Mouse (Mus musculus) adrenal gland, postnatal 25 days (tissue): ENCODE data around the gene Tomm34. TPM values are rescaled to one million over a fixed set of nuclear protein-coding genes. Genes with fewer than 3 reads are reported as not detected.
"Not testable (repeated sequence)": the region's sequence is repeated elsewhere in the genome, so short reads cannot be mapped to it uniquely, and the experiment has no call there.

ENCODE experiments used
- DNase-seq: peaks from one replicate; pipeline ENCODE4 v3.0.0; 2021; ENCODE audit warnings: mixed read lengths
- total RNA-seq: library from RNA; stranded (reverse); gene quantifications from 2 replicates; pipeline ENCODE4 v1.2.3, GENCODE M21; 2021

Tomm34 gene
- total RNA-seq, 1 experiment from 2014 or later = 46.8 TPM

GRCm38 (mm10) chr2:164076874-164077425 is 6.0 kb upstream of the Tomm34 start:
- no peak for DNase-seq

- no peak for DNase-seq
These were observed 4.1 kb upstream of the Tomm34 start for GRCm38 (mm10) chr2:164075088-164075487.

GRCm38 (mm10) chr2:164073918-164074578 is 3.1 kb upstream of the Tomm34 start:
- DNase-seq = peak; percentile 98

GRCm38 (mm10) chr2:164073120-164073519 is 2.2 kb upstream of the Tomm34 start:
- no peak for DNase-seq

GRCm38 (mm10) chr2:164072109-164072508 is 1.1 kb upstream of the Tomm34 start:
- DNase-seq = no peak

GRCm38 (mm10) chr2:164071437-164071820 is 460 bp upstream of the Tomm34 start:
- DNase-seq = not testable (repeated sequence)

- no peak for DNase-seq
These were observed 716 bp downstream of the Tomm34 start, which contains the start of gene Stk4 for GRCm38 (mm10) chr2:164070142-164070764. TSS of gene Stk4 (plus strand) at chr2:164070322.

- DNase-seq = no peak
These were observed 11.2 kb downstream of the Tomm34 start for GRCm38 (mm10) chr2:164059634-164060235.

GRCm38 (mm10) chr2:164054671-164055070 is 16.3 kb downstream of the Tomm34 start:
- DNase-seq = no peak

GRCm38 (mm10) chr2:164053767-164054166 is 17.2 kb downstream of the Tomm34 start:
- peak; percentile 68 for DNase-seq

GRCm38 (mm10) chr2:164047197-164047690 is 23.7 kb downstream of the Tomm34 start:
- peak; percentile 26 for DNase-seq

- DNase-seq = no peak
These were observed 29.4 kb downstream of the Tomm34 start for GRCm38 (mm10) chr2:164041523-164041922.

- DNase-seq = no peak
These were observed 30.0 kb downstream of the Tomm34 start for GRCm38 (mm10) chr2:164040949-164041348.

GRCm38 (mm10) chr2:164038407-164039028 is 32.5 kb downstream of the Tomm34 start:
- DNase-seq = no peak

- no peak for DNase-seq
These were observed 34.4 kb downstream of the Tomm34 start for GRCm38 (mm10) chr2:164036520-164037019.

- no peak for DNase-seq
These were observed 38.0 kb downstream of the Tomm34 start for GRCm38 (mm10) chr2:164032973-164033372.

- DNase-seq = no peak
These were observed 39.8 kb downstream of the Tomm34 start for GRCm38 (mm10) chr2:164031147-164031546.

- DNase-seq = no peak
These were observed 45.8 kb downstream of the Tomm34 start, which contains the start of gene Pabpc1l for GRCm38 (mm10) chr2:164025150-164025549. TSS of gene Pabpc1l (plus strand) at chr2:164025450.

GRCm38 (mm10) chr2:164022104-164022503 is 48.9 kb downstream of the Tomm34 start:
- DNase-seq = no peak

GRCm38 (mm10) chr2:164019943-164020342 is 51.0 kb downstream of the Tomm34 start:
- DNase-seq = no peak

GRCm38 (mm10) chr2:164018910-164019309 is 52.1 kb downstream of the Tomm34 start:
- DNase-seq = no peak

- DNase-seq = no peak
These were observed 55.7 kb downstream of the Tomm34 start for GRCm38 (mm10) chr2:164015304-164015703.
